Mouse (Mus musculus) adrenal gland, adult (tissue): ENCODE measurements around the gene Gm12258.
"Not testable (repeated sequence)": the region's sequence is repeated elsewhere in the genome, so short reads cannot be mapped to it uniquely, and the experiment has no call there.

Experiments
- DNase-seq, 2 experiments: peaks; one replicate each; pipeline ENCODE4 v3.0.0; 2022 to 2023; ENCODE audit warnings: low spot score in 1 of 2; ENCODE audit not compliant: inconsistent age in 2 of 2

The Gm12258 gene

GRCm38 (mm10) chr11:58846919-58847461 lies at the start of gene Gm12258:
Gene Gm12258 (plus strand): TSS chr11:58847158.
- DNase-seq, result peak; percentile 90 to 99

DNA sequence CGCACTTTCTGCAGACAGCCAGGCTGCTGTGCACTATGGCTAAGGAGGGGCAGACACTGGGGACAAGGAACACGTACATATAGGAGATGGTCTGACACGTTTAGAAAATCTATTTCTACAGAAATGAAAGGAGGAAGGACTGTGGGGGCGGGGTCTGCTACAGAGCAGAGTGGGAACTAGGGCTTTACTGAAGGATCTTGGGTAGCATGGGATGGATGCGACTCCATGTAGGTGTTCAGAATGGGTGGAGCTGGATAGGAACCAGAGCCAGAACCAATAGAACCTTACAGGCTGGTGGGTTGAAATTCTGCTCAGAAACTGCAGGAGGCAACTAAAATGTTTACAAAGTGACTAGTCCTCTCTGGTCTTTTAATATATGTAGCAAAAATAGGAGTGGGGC lies 47.2 kb upstream of the Gm12258 start:
- DNase-seq, result no peak

GRCm38 (mm10) chr11:58801558-58802228 lies 45.3 kb upstream of the Gm12258 start, which contains the start of gene Fam183b:
Gene Fam183b (minus strand): TSS chr11:58801960.
- peak; percentile 24 to 41 for DNase-seq

DNA sequence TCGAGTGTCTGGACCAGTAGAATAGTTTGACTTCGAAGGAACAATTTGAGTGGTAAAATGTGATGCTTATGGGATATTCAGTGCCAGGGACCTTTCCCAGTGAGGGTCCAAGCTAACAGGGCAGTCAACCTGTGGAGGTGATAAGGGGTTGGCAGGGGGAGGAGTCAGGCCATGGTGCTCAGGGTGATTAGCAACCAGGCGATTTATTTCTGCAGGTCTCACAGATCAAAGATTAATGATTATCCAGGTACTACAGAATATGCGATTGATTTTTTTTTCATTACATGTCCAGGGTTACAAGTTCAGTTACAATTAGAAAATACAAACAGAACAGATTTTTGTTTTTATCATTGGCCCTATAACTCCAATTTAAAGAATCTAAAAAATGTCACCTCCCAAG lies 43.1 kb upstream of the Gm12258 start:
- DNase-seq, result no peak

DNA sequence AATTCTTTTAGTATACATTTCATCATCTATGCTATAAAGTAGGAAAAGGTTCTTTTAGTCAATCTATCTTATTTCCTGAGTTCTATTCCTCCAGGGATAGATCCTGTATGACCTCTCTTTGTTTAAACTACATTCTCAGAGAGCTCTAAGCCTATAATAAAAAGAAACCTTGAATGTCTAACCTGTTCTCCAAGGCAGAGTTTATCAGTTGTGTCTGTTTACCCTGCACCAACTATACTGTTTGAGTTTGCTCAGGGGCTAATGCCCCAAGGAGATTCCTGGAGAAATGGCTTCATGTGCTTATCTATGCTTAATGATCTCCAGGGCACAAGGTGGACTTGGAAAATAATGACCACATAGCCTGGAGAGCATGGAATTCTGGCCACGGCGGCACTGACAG lies 42.6 kb upstream of the Gm12258 start:
- DNase-seq, result no peak

- DNase-seq, result no peak
Measured at GRCm38 (mm10) chr11:58812001-58812400, 35.0 kb upstream of the Gm12258 start.

- DNase-seq, result not testable (repeated sequence)
Measured at GRCm38 (mm10) chr11:58814700-58815099, 32.3 kb upstream of the Gm12258 start, which contains the start of gene Olfr313. Gene Olfr313 (plus strand): TSS chr11:58815000.

DNA sequence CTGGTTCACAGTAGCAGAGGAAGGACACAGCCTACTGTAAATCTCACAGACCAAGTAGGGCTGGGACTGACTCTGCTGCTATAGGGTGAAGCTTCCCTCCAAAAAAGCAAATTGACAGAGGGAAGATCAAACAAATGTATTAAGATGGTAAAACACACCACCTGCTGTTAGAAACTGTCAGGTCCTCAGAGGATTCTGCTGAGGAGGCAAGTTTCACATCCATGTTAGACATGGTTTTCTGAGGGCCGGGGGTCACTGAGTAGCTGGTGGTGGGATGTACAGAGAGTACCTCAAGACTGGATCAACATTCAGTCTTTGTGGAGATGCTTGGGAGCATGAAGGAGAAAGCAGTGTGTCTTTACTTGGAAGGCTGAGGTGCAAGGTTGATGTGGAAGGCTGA lies 31.3 kb upstream of the Gm12258 start:
- DNase-seq, result no peak

- DNase-seq, result not testable (repeated sequence)
Measured at GRCm38 (mm10) chr11:58828937-58829336, 18.0 kb upstream of the Gm12258 start, which contains the start of gene Olfr312. Gene Olfr312 (plus strand): TSS chr11:58829237.

DNA sequence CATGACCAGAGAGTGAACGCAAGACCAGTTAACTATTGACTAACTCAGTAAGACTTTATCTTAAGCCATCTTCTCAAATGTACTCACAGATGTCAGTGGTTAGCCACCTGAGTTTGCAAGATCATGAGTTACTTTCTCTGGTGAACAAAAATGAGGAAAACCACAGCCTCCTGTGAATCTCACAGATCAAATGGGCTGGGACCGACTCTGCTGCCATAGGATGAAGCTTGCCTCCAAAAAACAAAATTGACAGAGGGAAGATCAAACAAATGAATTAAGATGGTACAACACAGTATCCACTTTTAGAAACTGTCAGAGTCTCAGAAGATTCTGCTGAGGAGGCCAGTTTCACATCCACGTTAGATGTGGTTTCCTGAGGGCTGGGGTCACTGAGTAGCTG lies 17.2 kb upstream of the Gm12258 start:
- no peak for DNase-seq

DNA sequence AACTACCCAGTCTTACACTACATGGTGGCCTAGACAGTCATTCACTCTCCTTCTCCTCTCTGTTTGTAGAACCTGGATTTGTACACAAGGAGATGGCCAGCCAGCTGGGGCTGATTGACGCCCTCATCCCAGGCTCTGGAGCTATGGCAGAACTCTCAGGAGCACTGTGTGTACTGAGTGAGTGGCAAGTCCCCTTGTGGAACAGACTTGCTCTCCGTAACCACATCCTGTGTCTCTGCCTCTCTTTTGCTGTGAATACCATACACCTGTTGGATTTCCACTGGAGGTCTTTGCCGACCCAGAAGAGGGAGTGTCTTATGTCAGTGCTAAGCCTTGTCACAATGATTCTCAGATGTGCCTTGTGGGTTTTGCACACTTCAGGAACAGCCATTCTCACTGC lies 14.4 kb upstream of the Gm12258 start:
- not testable (repeated sequence) for DNase-seq

DNA sequence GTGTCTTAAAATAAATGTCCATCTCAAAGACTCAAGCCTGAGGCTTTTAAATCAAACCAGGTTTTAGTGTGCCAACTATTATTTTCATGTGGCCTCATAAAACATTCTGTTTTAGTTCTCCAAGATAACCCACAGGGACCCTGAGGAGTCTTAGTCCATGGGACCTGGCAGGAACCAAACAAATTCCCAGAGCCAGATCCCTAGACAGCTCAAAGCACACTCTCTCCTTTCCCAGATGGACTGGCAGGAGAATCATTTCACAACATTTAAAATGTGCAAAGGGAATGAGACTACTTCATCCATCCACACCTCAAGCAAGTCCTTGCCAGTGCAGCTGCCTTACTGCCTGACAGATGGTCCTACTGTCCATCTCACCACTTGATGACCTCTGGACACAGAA lies 8.0 kb upstream of the Gm12258 start, which contains the start of gene Olfr311:
Olfr311 (plus strand) TSS at position 301 of the 400 bp plus-strand sequence.
- not testable (repeated sequence) for DNase-seq

- DNase-seq, result no peak
Measured at GRCm38 (mm10) chr11:58847636-58848035, 678 bp downstream of the Gm12258 start.

GRCm38 (mm10) chr11:58849731-58850130 lies 2.8 kb downstream of the Gm12258 start:
- DNase-seq, result no peak

DNA sequence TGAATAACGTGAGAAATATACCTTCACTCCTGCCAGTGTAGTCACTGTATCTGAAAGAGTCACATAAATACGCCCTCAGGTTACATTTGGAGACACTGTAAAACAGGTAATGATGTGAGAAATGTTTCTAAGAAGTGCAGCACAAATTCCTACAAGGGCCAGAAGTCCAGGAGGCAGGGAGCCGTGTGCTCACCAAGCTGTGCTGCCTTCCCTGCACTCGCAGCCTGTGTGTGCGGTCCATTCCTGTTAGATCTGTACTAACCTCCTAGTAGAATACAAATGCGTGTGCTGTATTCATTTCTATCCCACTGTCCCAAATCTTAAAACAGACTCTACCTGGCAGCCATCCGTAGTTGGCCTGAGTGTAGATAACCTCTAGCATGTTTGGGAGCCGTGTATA lies 13.8 kb downstream of the Gm12258 start:
- DNase-seq, result no peak

GRCm38 (mm10) chr11:58867039-58867953 lies 20.3 kb downstream of the Gm12258 start, which contains the start of gene 2810021J22Rik:
Gene 2810021J22Rik (plus strand): TSS chr11:58867216.
- DNase-seq, result peak; percentile 85 to 94

DNA sequence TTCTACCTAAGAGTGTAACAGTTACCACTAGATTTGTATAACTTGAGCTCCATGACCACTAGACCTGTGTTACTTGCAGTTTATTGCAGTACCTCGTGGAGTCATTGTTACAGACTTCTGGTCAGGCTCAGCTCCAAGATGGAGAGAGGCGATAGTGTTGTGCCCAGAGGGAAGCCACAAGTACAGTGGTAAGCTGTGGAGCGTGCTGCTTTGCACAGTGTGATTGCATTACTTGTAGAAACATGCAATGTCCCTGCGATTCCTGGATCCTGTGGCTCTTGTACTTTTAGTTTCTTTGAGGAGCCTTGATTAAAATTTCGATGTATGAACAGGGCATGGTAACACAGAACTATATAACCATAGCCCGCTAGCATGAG lies 21.0 kb downstream of the Gm12258 start:
- peak in 1 of 2 experiments; percentile 27 for DNase-seq

DNA sequence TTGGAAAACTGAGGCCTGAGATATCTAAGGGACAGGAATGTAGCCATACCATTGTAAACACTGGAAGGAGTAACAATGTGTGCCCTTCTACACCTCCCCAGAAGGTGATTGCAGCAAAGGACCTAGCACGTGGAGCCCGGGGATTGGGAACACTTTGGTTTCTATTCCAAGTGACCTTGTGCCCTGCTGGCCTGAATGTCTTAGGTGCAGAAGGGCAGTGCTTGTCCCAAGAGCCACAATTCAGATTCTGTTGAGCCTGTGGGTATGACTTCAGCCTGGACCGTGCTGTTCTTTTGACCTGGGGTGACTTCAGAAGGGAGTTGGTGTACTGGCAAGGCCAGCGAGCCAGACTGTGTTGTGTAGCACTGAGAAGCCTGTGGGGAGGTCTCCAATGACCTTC lies 24.0 kb downstream of the Gm12258 start:
- DNase-seq, result peak; percentile 44 to 46

- no peak for DNase-seq
Measured at GRCm38 (mm10) chr11:58883756-58884155, 36.8 kb downstream of the Gm12258 start.

DNA sequence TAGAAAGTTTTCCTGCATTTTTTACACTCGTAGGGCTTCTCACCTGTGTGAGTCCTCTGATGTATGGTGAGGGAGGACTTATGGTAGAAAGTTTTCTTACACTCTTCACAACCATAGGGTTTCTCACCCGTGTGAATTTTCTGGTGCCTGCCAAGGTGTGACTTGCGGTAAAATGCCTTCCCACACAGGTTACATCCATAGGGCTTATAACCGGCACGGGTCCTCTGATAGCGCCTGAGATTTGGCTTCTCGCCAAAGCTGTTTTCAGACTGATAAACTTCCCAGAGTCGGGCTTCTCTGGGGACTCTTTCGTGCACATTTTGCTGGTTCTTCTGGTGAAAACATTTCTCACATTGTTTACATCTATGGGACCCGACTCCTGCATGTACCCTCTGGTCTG lies 43.6 kb downstream of the Gm12258 start:
- no peak for DNase-seq

GRCm38 (mm10) chr11:58894456-58894855 lies 47.5 kb downstream of the Gm12258 start:
- no peak for DNase-seq
